Mouse (Mus musculus) hematopoietic multipotent progenitor cell, adult 10-12 weeks (in vitro differentiated cells): ENCODE measurements around the gene Mtm1. TPM values are rescaled to one million over a fixed set of nuclear protein-coding genes. Genes with fewer than 3 reads are reported as not detected.

ENCODE experiments used
- polyA plus RNA-seq: library from polyadenylated mRNA; stranded (reverse); fragments of >175 nt; gene quantifications from 2 replicates; pipeline ENCODE4 v1.2.3, GENCODE M21; 2012; ENCODE audit warnings: low replicate concordance

Gene Mtm1
- 0.59 and 0.93 TPM in 2 replicates for polyA plus RNA-seq

GRCm38 (mm10) chrX:71210467-71210866 lies at the start of gene Mtm1:
Gene Mtm1 (plus strand): TSS chrX:71210767.

GRCm38 (mm10) chrX:71364554-71364991 lies 154.0 kb downstream of the Mtm1 start, which contains the start of gene Mtmr1:
Gene Mtmr1 (plus strand): TSS chrX:71364760.

Other genes starting within 250 kb of the Mtm1 start
- gene Mamld1, start 160.5 kb upstream of the Mtm1 start, polyA plus RNA-seq = 0.10 and 0.16 TPM in 2 replicates
- 6.4 and 15.5 TPM in 2 replicates for gene Mtmr1, start 154.0 kb downstream of the Mtm1 start, polyA plus RNA-seq